Mouse (Mus musculus) testis, adult 2 months (tissue): ENCODE results near the gene Nell2. TPM values are rescaled to one million over a fixed set of nuclear protein-coding genes. Genes with fewer than 3 reads are reported as not detected.

ENCODE experiments used
- H3K27ac ChIP-seq: fragments of 200-500 bp; 2 replicates; pipeline ENCODE4 v1.5.1; 2012; ENCODE audit warnings: low read depth, low read length; ENCODE audit not compliant: control insufficient read depth, insufficient read depth
- H3K27me3 ChIP-seq: fragments of 200-500 bp; 2 replicates; pipeline ENCODE4 v1.6.1; 2012; ENCODE audit warnings: mild to moderate bottlenecking, low read length, moderate library complexity; ENCODE audit not compliant: control insufficient read depth, insufficient read depth
- H3K36me3 ChIP-seq: fragments of 200-500 bp; 2 replicates; pipeline ENCODE4 v1.6.1; 2012; ENCODE audit warnings: mild to moderate bottlenecking, low read length; ENCODE audit not compliant: control insufficient read depth, insufficient read depth
- H3K4me1 ChIP-seq: fragments of 200-500 bp; 2 replicates; pipeline ENCODE4 v1.6.1; 2012; ENCODE audit warnings: low read length; ENCODE audit not compliant: control insufficient read depth, insufficient read depth
- H3K4me3 ChIP-seq: fragments of 200-500 bp; 2 replicates; pipeline ENCODE4 v1.5.1; 2012; ENCODE audit warnings: low read depth, mild to moderate bottlenecking, low read length, moderate library complexity, mixed read lengths; ENCODE audit not compliant: control insufficient read depth
- CTCF ChIP-seq: fragments of 200-500 bp; IDR thresholded peaks from 2 replicates; pipeline ENCODE4 v1.5.1; 2012; ENCODE audit warnings: low read depth, mild to moderate bottlenecking, inconsistent platforms, low read length, moderate library complexity; ENCODE audit not compliant: control insufficient read depth, insufficient read depth, insufficient replicate concordance
- POLR2A ChIP-seq: fragments of 200-500 bp; IDR thresholded peaks from 2 replicates; pipeline ENCODE4 v1.6.1; 2012; ENCODE audit warnings: low read depth, mild to moderate bottlenecking, inconsistent platforms, low read length, moderate library complexity; ENCODE audit not compliant: control insufficient read depth
- polyA plus RNA-seq: library from polyadenylated mRNA; depleted of rRNA; stranded (reverse); fragments of >200 nt; gene quantifications from 2 replicates; pipeline ENCODE4 v1.2.3, GENCODE M21; 2012

Nell2 gene
- polyA plus RNA-seq, 1 experiment, result 11.7 TPM

DNA sequence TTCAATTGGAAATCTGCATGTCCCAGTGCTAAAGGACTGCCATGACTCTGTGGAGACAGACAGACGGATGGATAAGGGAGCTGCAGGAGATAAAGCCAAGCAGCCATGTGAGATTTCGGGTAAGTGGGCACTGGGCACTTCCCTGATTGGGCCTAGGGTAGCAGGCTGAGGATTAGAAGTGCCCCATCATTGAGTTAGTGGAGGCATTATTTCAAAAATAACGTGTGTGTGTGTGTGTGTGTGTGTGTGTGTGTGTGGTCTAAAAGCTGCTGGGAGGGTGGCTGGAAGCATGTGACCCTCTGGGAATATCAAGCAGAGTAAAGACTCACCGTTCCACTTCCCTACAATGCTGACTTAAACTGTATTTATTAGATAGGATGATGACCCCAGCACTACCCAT, 195.1 kb downstream of the Nell2 start:
- TF ChIP-seq CTCF (no peak), POLR2A (no peak)
- Histone ChIP-seq H3K27me3 (no peaks in the 10 kb centered on the region), H3K36me3 (no peaks in the 10 kb centered on the region), H3K4me1 (no peaks in the 10 kb centered on the region), H3K27ac (no peak overlapping the region), H3K4me3 (peak overlapping the region; percentile 34)

DNA sequence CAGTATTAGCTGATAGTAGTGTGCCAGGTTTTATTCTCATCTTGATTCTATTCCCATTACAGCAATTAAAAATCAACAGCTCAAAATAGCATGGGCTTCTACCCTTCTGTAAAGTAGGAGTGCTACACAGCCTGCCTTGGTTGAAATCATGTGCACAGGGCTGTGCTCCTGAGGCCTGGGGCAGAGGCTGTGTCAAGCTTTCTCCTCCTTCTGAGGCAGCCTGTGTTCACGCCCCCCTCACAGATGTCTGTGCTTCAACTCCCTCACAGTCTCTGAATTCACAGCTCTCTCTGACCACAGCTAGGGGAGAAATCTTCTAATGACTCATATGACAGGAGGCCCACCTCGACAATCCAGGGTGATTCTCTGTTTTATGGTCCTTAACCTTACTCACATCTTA, 197.4 kb downstream of the Nell2 start:
- H3K27ac ChIP-seq, result no peak overlapping the region
- no peaks in the 10 kb centered on the region for H3K4me1 ChIP-seq
- no peak overlapping the region for H3K4me3 ChIP-seq
- H3K27me3 ChIP-seq, result no peaks in the 10 kb centered on the region
- TF ChIP-seq CTCF (no peak), POLR2A (no peak)
- no peaks in the 10 kb centered on the region for H3K36me3 ChIP-seq

DNA sequence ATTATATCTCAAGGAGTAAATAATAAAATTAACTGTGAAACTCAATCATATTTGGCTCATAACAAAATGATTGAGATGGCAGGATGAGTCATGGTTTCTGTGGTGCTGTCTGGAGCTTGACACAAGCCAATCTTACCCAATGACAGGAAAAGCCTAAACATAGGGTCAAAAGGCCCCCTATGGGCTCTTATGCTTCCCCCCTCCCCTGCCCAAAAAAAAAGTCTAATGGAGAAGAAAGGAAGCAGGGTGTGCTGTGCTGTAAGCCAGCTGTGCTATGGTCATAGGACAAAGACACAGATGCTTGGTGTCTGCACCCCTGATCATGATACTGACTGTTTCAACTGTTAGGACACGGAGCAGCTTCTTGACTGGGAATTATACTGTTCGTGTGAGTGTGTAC, 205.6 kb downstream of the Nell2 start:
- Histone ChIP-seq H3K36me3 (no peaks in the 10 kb centered on the region), H3K27ac (no peak overlapping the region), H3K4me1 (no peaks in the 10 kb centered on the region), H3K4me3 (no peak overlapping the region), H3K27me3 (no peaks in the 10 kb centered on the region)
- TF ChIP-seq CTCF, result no peak
- no peak for TF ChIP-seq POLR2A

DNA sequence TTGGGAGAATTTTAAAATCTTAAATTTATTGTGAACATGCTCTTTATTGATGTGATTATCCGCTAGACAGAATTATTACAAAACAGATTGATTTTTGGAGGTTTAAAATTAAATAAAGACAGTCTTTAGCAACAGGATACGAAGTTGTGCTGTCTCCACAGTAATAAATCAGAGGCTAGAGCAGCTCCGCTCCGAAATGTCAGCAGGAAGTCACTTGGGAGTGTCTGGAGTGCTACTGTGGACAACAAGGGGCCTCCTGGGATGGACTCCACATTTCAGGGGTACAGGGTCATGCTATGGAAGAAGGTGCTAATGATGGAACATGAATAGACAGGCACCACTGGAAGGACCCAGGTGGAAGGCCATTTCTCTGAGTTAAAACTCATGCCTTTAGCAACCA, 211.7 kb downstream of the Nell2 start:
- Histone ChIP-seq H3K27ac (no peak overlapping the region), H3K36me3 (no peaks in the 10 kb centered on the region), H3K4me1 (no peaks in the 10 kb centered on the region), H3K27me3 (no peaks in the 10 kb centered on the region), H3K4me3 (no peak overlapping the region)
- TF ChIP-seq POLR2A (no peak), CTCF (no peak)

DNA sequence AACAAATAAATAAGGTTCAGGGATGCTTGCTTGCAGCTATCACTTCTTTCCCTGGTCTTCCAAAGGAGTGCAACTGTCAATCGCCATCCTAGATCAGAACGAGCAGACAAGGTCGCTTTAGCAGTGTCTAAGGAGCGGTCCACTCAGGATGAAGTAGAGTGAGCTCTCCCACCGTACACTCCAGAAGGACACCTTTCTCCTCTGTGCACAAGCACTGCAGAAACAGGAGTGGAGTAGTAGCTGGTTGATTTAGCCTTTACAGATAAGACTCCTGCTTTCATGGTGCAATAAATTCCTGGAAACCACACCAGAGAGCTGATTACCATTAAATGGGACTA, 213.6 kb downstream of the Nell2 start:
- Histone ChIP-seq H3K4me3 (no peak overlapping the region), H3K4me1 (no peaks in the 10 kb centered on the region), H3K27ac (no peak overlapping the region), H3K36me3 (no peaks in the 10 kb centered on the region), H3K27me3 (no peaks in the 10 kb centered on the region)
- TF ChIP-seq POLR2A, result no peak
- no peak for TF ChIP-seq CTCF

- Histone ChIP-seq H3K27ac (no peak overlapping the region), H3K27me3 (no peaks in the 10 kb centered on the region), H3K36me3 (no peaks in the 10 kb centered on the region), H3K4me1 (no peaks in the 10 kb centered on the region), H3K4me3 (no peak overlapping the region)
- no peak for TF ChIP-seq CTCF
- TF ChIP-seq POLR2A, result no peak
These were observed 214.1 kb downstream of the Nell2 start for GRCm38 (mm10) chr15:95314121-95314807.

GRCm38 (mm10) chr15:95313286-95313685, 215.1 kb downstream of the Nell2 start:
- Histone ChIP-seq H3K4me1 (no peaks in the 10 kb centered on the region), H3K27ac (no peak overlapping the region), H3K36me3 (no peaks in the 10 kb centered on the region), H3K27me3 (no peaks in the 10 kb centered on the region), H3K4me3 (no peak overlapping the region)
- TF ChIP-seq CTCF (no peak), POLR2A (no peak)

- H3K4me1 ChIP-seq, result no peaks in the 10 kb centered on the region
- no peak overlapping the region for H3K4me3 ChIP-seq
- no peak overlapping the region for H3K27ac ChIP-seq
- TF ChIP-seq POLR2A (no peak), CTCF (no peak)
- H3K27me3 ChIP-seq, result no peaks in the 10 kb centered on the region
- no peaks in the 10 kb centered on the region for H3K36me3 ChIP-seq
These were observed 224.3 kb downstream of the Nell2 start for GRCm38 (mm10) chr15:95304102-95304501.
